Mouse (Mus musculus): ENCODE measurements around the gene Gm10665.
"Not testable (repeated sequence)": the region's sequence is repeated elsewhere in the genome, so short reads cannot be mapped to it uniquely, and the experiment has no call there.

Gm10665 gene

GRCm38 (mm10) chr7:22463975-22464374 lies at the start of gene Gm10665:
Gm10665 (minus strand) TSS chr7:22464075.
- not testable (repeated sequence) for DNase-seq (ENCODE audit: low read depth, low spot score)

DNA sequence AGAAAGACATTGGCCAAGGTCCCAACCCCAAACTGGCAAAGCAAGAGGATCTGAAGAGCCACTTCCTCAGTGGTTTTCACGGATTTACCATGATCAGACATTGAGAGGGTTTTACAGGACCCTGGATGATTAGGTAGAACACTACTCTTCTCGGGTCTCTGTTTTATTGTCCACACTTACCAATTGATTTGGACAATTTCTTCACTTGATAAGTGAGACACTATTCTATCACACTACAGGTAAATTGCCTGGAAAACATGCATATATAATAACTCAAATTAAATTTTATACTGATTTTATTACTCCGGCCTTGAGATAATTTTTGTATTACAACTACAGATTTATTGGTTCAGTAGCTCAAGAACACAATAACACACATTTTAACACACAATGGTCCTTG lies 35.7 kb upstream of the Gm10665 start, which contains the start of gene Vmn1r151:
Gene Vmn1r151 (minus strand): TSS at position 101 of the 400 bp plus-strand sequence.
- DNase-seq (ENCODE audit: low read depth, low spot score), result not testable (repeated sequence)

- not testable (repeated sequence) for DNase-seq (ENCODE audit: low read depth, low spot score)
Observed at GRCm38 (mm10) chr7:22438129-22438528, 25.7 kb downstream of the Gm10665 start, which contains the start of gene Vmn1r149. Vmn1r149 (minus strand) TSS chr7:22438229.

DNA sequence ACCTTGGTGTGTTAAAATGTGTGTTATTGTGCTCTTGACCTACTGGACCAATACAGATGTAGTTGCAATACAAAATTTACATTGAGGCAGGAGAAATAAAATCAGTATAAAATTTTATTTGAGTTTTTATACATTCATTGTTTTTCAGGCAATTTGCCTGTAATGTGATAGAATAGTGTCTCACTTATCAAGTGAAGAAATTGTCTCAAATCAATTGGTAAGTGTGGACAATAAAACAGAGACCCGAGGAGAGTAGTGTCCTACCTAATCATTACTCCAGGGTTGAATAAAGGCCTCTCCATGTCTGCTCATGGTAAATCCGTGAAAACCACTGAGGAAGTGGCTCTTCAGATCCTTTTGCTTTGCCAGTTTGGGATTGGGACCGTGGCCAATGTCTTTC lies 50.6 kb downstream of the Gm10665 start, which contains the start of gene Vmn1r148:
Gene Vmn1r148 (plus strand): TSS at position 301 of the 400 bp plus-strand sequence.
- DNase-seq (ENCODE audit: low read depth, low spot score), result not testable (repeated sequence)
